Mouse (Mus musculus) left cerebral cortex, postnatal 14 days (tissue): ENCODE measurements around the gene Hist2h3c2. TPM values are rescaled to one million over a fixed set of nuclear protein-coding genes. Genes with fewer than 3 reads are reported as not detected.
"Not testable (repeated sequence)": the region's sequence is repeated elsewhere in the genome, so short reads cannot be mapped to it uniquely, and the experiment has no call there.

Experiments
- DNase-seq, 2 experiments: peaks; one replicate each; pipeline ENCODE4 v3.0.0; 2021 to 2022; ENCODE audit warnings: low spot score in 2 of 2, mixed read lengths in 1 of 2
- intact Hi-C: fragments of 180-260 bp; cut with DNase I; formaldehyde crosslinking; loops from one replicate; pipeline ENCODE4 v1.15.1; 2025
- total RNA-seq, 2 experiments: library from RNA; stranded (reverse); gene quantifications; 2 replicates each; pipeline ENCODE4 v1.2.3; 2021

Hist2h3c2 gene
- total RNA-seq, 2 experiments from 2014 or later, result 8.4 to 9.7 TPM

- DNase-seq, result peak; percentile 73 to 80
- intact Hi-C loops, result no loop called here
These were observed 23.4 kb upstream of the Hist2h3c2 start for GRCm38 (mm10) chr3:96262216-96262875.

DNA sequence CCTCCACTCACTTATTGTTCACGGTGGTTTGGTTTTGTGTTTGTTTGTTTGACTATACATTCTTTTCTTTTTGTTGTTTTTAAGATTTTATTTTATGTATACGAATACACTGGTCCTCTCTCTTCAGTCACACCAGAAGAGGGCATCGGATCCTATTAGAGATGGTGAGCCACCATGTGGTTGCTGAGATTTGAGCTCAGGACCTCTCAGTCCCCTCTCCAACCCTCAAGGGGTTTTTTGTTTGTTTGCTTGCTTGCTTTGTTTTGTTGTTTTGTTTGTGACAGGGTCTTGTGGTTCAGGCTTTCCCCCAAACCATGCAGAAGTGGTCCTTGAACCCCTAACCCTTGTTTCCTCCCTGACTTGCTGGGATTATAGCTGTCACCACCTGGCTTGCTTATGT lies 22.7 kb upstream of the Hist2h3c2 start:
- intact Hi-C loops, result no loop called here
- DNase-seq, result no peak

- intact Hi-C loops, result no loop called here
- DNase-seq, result peak in 1 of 2 experiments; percentile 56
These were observed 21.3 kb upstream of the Hist2h3c2 start for GRCm38 (mm10) chr3:96260220-96260619.

DNA sequence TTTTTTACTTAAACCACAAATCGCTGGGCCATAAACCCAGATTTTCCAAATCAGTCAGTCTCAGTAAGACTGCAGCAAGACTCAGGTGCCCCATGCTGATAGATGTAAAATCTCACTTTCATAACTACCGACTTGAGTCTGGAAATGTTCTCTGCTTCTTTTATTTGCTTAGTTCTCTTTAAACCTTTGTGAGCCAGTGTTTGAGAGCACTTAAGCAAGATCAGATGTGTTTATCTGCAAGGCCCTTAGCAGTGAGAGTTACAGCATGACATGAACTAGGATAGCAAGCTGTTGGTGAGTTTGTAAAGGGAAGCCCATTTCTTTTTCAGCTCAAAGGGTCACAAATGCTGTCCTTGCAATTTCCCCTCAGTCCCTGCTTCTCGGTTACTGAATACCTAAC lies 18.3 kb upstream of the Hist2h3c2 start:
- no peak for DNase-seq
- intact Hi-C loops, result no loop called here

- intact Hi-C loops, result no loop called here
- no peak for DNase-seq
These were observed 17.1 kb upstream of the Hist2h3c2 start for GRCm38 (mm10) chr3:96255926-96256593.

DNA sequence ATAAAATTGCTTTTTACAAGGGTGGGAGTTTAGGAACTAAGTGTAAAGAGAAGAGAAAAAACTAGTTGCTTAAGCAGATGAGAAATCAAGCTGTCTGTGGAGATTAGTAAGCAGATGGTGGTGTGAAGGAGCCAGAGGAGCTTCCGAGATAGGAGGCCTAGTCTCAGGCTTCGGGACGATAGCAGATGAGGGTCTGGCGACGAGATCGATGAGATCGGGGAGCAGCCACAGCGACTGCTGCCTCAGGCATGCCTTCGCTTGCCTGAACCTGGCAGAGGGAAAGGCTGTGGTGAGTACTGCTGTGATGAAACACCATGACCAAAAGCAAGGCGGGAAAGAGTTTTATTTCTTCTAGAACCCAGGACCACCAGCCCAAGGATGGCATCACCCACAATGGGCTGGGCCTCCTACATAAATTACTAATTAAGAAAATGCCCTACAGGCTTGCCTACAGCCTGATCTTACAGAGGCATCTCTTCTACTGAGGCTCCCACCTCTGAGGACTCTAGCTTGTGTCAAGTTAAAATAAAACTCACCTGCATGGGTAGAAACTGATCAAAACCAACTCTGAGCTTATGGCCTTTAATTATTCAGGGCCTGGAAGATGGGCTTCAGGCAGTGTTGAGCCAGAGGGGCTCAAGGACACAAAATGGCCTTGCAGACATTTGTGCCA lies 15.9 kb upstream of the Hist2h3c2 start:
- intact Hi-C loops, result no loop called here
- no peak for DNase-seq

DNA sequence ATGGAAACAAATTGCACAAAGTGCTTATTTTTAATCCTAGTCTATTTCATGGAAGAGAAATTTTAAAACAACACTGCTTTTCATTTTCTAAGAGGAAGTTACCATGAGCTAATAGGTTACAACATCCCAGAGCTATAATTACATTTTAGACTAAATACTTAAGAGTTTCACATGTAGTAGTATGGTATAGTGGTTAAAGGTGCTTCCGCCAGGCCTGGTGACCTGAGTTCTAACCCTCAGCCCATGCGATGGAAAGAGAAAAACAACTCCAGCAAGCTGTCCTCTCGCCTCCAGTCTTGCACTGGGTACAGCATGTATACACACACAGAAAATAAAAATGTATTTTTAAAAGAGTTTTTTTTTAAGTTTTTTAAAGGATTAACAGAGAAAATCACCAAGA lies 12.9 kb upstream of the Hist2h3c2 start:
- intact Hi-C loops, result no loop called here
- no peak for DNase-seq

GRCm38 (mm10) chr3:96250890-96251289 lies 12.0 kb upstream of the Hist2h3c2 start:
- DNase-seq, result no peak

DNA sequence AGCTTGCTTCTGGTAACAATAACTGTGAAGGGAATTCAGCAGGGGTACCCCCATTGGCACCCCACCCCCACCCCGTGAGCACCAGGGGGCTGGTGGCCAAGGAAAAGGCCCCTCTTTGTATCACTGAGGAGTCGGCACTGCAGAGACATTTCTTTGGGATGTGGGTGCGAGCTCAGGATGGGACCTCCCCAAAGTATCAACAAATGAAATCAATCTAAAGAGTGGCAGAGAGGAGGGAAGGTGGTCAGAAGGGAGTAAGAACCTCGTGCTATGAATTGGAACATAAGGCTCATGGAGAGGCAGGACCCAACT lies 10.1 kb upstream of the Hist2h3c2 start:
- intact Hi-C loops, result no loop called here
- DNase-seq, result no peak

More at GRCm38 (mm10) chr3:96250890-96251289, 12.0 kb upstream of the Hist2h3c2 start:
- intact Hi-C loops, result no loop called here

DNA sequence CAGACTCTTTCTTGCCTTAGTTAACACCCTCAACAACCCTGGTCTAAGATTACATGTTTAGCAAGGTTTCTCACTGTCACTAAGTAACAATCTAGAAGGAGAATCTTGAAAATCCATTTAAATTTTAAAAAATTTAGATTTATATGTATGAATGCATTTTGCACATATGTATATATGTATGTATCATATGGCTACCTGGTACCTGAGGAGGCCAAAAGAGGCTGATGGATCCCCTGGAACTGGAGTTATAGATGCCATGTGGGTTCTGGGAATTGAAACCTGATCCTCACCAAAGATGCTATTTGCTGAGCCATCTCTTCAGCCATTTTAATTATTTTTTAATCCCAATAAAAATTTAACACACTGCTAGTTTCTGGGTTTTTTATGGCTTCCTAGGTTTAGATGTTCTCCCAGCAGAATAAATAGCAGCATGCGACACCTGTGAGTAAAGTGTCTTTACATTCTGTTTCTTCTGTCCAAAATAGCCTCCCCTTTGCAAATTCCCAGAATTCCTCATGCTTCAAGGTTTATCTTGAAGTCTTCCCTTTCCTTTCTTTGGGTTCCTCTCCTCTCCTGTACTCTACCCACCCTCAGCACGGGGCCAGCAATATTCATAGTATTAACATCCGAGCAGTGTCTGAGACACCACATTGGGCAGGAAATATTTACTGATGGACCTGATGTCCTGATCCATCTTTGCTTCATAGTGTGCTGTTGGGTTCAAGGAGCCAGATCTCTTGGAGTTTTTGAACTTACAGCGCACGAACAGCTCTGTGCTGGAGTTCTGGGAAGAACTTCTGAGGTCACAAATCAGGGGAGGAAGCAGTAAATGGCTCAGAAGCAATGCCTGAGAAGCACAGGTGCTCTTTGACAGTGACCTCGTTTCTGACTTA lies 9.5 kb upstream of the Hist2h3c2 start:
- no peak for DNase-seq
- intact Hi-C loops, result no loop called here

DNA sequence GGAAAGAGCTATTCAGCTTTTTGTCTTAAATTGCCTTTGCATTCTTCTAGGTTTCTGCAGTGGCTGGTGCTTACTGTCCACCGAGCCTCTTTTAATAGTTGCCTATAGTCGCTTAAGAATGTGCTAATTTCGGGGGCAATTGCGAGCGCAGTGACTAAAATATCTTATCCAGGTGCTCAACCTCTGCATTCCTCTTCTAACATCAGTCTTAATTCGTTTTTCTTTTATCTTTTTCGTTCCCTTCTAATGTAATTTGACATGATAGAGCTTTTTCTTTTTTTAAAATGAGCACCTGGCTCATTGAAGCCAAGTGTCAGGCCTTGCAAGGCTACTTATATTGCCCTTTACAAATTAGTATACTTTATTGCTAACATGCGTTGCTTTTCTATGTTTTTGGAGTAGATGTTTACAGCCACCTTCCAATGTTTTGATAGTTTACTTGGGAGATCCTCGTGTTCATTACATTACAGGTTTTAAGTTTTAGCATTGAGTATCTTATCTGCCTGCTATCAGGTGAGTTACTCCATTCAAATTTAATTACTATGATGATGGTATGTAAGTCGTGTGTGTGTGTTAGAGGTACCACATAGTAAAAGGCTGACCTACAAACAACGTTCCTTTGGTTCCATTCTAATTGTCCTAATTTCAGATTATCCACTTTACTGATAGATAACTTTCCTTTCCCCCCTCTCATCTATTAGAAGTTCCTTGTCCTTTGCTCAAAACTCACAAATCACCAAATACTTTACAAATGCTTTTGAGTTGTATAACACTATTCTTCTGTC lies 8.6 kb upstream of the Hist2h3c2 start:
- DNase-seq, result no peak
- intact Hi-C loops, result no loop called here

DNA sequence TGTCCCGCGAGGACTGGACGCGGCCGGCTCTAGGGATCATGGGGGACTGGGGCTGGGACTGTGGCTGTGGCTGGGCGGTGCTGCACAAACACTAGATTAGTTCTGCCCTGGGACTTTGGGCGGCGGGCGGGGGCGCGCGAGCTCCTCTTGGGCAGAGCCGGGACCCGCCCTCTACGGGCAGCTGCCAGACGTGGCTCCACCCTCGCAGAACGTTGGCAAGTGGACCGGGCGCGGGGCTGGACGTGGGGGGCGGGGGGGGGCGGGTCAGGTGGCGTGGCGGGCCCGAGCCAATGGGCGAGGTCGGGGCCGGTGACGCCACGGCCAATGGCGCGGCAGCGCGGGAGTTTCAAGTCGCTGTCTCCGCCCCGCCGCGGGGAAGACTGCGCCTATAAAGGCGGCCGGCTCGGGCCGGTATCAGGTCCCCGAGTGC lies 7.5 kb upstream of the Hist2h3c2 start, which contains the start of gene Hist2h3c1:
TSS of gene Hist2h3c1 (plus strand) at position 259 of the 430 bp plus-strand sequence.
- intact Hi-C loops, DNase-seq: not testable (repeated sequence)

DNA sequence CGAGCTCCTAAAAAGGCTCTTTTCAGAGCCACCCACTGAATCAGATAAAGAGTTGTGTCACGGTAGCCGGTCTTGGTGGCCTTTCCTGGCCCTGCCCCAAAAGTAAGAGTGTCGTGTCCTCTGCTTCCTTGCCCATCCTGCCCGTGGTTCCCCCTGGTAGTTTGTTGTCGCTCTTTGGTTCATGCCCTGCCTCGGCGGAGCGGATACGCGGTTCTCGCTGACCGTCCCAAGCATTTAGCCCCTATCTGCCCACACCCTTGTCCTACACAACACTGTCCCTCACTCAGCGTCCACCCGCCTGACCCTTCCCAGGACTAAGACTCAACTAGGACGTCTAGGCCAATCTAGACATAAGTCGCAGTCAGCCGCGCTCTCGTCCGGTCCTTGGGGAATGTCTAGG lies 7.1 kb upstream of the Hist2h3c2 start:
- DNase-seq, intact Hi-C loops: not testable (repeated sequence)

- peak; percentile 86 for DNase-seq
- intact Hi-C loops, result not testable (repeated sequence)
These were observed 6.3 kb upstream of the Hist2h3c2 start, which contains the start of gene Hist2h2aa1 for GRCm38 (mm10) chr3:96245003-96245886. Gene Hist2h2aa1, plus strand, starts transcription at chr3:96245497.

- DNase-seq, result no peak
- intact Hi-C loops, result no loop called here
These were observed 5.1 kb upstream of the Hist2h3c2 start for GRCm38 (mm10) chr3:96243921-96244572.

DNA sequence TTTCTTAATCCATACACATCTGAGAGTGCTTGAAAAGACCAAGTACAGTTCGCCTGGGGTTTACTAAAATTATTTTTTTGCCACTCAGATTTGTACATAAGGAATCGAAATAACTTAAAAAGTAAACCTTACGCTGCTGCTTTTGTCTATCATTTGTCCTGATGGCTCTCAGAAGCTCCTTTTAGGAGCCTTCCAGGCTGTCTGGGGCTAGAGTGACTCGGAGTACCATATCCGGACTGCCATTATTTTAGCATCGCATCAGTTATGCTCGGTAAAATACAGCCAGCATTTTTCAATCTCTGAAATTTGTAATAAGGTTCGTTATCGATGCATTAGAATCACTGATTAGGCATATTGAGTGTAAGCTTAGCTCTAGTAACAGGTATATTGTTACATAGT lies 1.9 kb upstream of the Hist2h3c2 start:
- intact Hi-C loops, result no loop called here
- DNase-seq, result no peak
